Mouse (Mus musculus) forebrain, embryonic 12.5 days (tissue): ENCODE results near the gene Bicral. TPM values are rescaled to one million over a fixed set of nuclear protein-coding genes. Genes with fewer than 3 reads are reported as not detected.

ENCODE experiments used
- ATAC-seq: fragments of 200-750 bp; cut with Nextera tagmentation; 2 replicates; pipeline ENCODE4 v1.8.0; 2017; ENCODE audit warnings: moderate TSS enrichment; ENCODE audit not compliant: low FRiP score
- H3K27ac ChIP-seq: fragments of 300-500 bp; sonication (generic); 2 replicates; pipeline ENCODE4 v1.5.1; 2016; ENCODE audit warnings: mild to moderate bottlenecking
- H3K27me3 ChIP-seq: fragments of 300-500 bp; sonication (generic); 2 replicates; pipeline ENCODE4 v1.6.1; 2016; ENCODE audit warnings: mild to moderate bottlenecking
- H3K36me3 ChIP-seq: fragments of 300-500 bp; sonication (generic); replicated peaks from 2 replicates; pipeline ENCODE4 v1.6.1; 2016; ENCODE audit warnings: mild to moderate bottlenecking
- H3K4me1 ChIP-seq: fragments of 300-500 bp; sonication (generic); 2 replicates; pipeline ENCODE4 v1.6.1; 2016
- H3K4me2 ChIP-seq: fragments of 300-500 bp; sonication (generic); 2 replicates; pipeline ENCODE4 v1.6.1; 2016; ENCODE audit warnings: mild to moderate bottlenecking, moderate library complexity
- H3K4me3 ChIP-seq: fragments of 300-500 bp; sonication (generic); replicated peaks from 2 replicates; pipeline ENCODE4 v1.5.1; 2016; ENCODE audit warnings: mild to moderate bottlenecking
- H3K9ac ChIP-seq: fragments of 300-500 bp; sonication (generic); 2 replicates; pipeline ENCODE4 v1.6.1; 2016; ENCODE audit warnings: mild to moderate bottlenecking
- H3K9me3 ChIP-seq: fragments of 300-500 bp; sonication (generic); 2 replicates; pipeline ENCODE4 v1.6.1; 2016
- WGBS: fragments of 180-500 bp; shearing (Covaris S2); methylation state at CpG from one replicate; pipeline ENCODE4 v1.1.7; 2016; 5-methylcytosine and 5-hydroxymethylcytosine counted together
- polyA plus RNA-seq: library from polyadenylated mRNA; unstranded; fragments of >200 nt; fragmentation: Nextera tagmentation; extraction: Ambion mirVana; gene quantifications from 2 replicates; pipeline ENCODE4 v1.2.1, GENCODE M21; 2016

Gene Bicral
- polyA plus RNA-seq, 1 experiment from 2014 or later, result 7.1 TPM

DNA sequence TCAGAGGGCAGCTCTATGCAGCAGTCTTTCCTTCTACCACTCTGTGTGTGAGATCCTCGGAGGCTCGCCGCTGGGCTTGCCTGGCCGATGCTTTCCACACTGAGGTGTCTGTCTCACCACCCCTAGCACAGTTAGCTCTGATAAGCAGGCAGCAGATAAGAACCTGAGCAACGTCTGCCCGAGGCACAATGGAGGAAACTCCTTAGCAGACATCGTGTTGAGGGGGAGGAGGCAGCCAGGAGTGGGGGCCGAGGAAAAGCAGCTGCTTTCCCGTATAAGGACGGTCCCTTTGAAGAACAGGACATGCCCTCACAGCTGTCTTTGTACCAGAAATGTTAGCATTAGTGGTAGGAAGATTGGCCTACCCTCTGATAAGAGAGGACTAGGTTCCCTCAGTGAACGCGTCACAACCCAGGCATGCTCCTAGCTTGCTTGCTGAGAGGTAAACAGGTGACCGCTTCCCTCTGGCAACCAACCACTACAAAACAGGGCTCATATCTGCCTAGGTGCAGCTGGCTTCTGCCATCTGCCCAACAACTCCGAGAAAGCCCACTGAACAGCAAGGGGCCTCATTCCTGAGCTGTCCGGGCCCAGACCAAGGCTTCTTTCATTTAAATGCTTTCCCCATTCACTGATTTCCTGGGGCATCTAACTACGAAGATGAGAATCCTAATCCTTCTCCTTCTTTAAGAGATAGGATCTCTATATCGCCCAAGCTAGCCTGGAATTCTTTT lies 27.8 kb upstream of the Bicral start:
- 63% methylated on average over 17 of the region's 17 CpGs for WGBS
- no peak for ATAC-seq
- Histone ChIP-seq H3K9me3 (no peaks in the 10 kb centered on the region), H3K36me3 (no peaks in the 10 kb centered on the region), H3K9ac (no peak overlapping the region), H3K4me2 (no peak overlapping the region), H3K27ac (no peak overlapping the region), H3K27me3 (no peaks in the 10 kb centered on the region), H3K4me3 (no peak overlapping the region), H3K4me1 (peaks cover 13% of the 10 kb centered on the region)

DNA sequence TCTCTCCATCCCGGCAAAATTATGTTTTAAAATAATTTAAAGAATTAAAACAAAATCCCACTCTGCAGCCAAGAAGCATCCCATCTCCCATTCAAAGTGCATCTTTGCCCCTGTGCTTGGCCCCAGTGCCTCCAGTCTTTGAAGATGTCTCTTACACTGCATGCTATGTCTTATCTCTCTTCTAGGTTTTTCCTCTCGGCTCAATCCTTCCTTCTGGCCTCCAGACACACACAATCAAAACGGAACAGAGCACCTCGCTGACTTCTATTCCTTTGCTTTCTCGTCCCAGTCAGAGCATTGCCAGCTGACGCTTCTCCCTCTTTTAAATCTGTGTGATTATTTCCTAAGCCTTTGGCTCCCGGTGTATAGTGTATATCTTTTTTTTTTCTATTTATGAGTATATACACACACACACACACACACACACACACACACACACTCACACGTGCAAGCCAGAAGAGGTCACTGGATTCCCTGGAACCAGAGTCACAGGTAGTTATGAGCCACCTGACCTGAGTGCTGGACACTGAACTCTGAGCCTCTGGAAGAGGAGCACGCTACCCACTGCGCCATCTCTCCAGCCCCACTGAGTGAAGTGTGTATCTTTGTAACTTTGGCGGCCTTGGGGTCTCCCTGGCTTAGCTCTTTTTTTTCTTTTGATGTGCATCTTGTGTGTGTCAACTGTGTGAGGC lies 27.1 kb upstream of the Bicral start:
- peaks cover 12% of the 10 kb centered on the region for H3K4me1 ChIP-seq
- 84% methylated on average over 11 of the region's 11 CpGs for WGBS
- H3K4me2 ChIP-seq, result no peak overlapping the region
- no peaks in the 10 kb centered on the region for H3K27me3 ChIP-seq
- no peak overlapping the region for H3K9ac ChIP-seq
- ATAC-seq, result no peak
- H3K27ac ChIP-seq, result no peak overlapping the region
- H3K9me3 ChIP-seq, result no peaks in the 10 kb centered on the region
- no peak overlapping the region for H3K4me3 ChIP-seq
- no peaks in the 10 kb centered on the region for H3K36me3 ChIP-seq

DNA sequence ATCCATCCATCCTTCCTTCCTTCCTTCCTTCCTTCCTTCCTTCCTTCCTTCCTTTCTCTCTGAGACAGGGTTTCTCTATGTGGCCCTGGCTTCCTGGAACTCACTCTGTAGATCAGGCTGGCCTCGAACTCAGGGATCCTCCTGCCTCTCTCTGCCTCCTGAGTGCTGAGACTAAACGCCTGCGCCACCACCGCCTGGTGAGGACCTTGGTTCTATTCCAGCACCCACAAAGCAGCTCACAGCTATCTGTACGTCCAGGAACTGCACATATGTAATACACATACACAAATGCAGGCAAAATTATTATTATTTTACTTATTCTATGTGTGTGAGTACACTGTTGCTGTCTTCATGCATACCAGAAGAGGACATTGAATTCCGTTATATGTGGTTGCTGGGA lies 26.5 kb upstream of the Bicral start:
- 93% methylated on average over 6 of the region's 6 CpGs for WGBS
- Histone ChIP-seq H3K27ac (no peak overlapping the region), H3K27me3 (no peaks in the 10 kb centered on the region), H3K36me3 (no peaks in the 10 kb centered on the region), H3K9ac (no peak overlapping the region), H3K4me3 (no peak overlapping the region), H3K4me2 (no peak overlapping the region), H3K9me3 (no peaks in the 10 kb centered on the region), H3K4me1 (peaks cover 12% of the 10 kb centered on the region)
- ATAC-seq, result no peak

DNA sequence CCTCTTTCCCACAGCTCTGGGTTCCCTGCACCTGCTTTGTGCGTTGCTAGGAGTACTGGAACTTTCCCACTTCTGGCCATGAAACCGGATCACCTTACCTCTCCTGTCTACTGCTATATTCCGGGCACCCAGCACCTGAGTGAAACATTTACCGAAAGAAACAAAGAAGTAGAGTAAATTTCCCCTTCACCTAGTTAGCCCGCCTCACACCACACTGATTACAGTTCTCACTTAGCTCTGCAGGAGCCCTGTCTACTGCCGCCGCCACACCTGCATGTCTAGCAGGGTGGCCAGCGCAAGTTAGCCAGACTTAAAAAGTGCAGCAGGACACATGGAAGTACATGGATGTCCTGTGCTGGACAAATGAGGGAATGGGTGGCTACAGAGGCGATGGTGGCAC lies 24.8 kb upstream of the Bicral start:
- H3K4me1 ChIP-seq, result 0 out of 2 replicates have a peak, but pooled peaks cover 6% of the 10 kb centered on the region
- ATAC-seq, result no peak
- no peak overlapping the region for H3K27ac ChIP-seq
- no peak overlapping the region for H3K9ac ChIP-seq
- no peak overlapping the region for H3K4me3 ChIP-seq
- H3K36me3 ChIP-seq, result no peaks in the 10 kb centered on the region
- H3K4me2 ChIP-seq, result no peak overlapping the region
- no peaks in the 10 kb centered on the region for H3K27me3 ChIP-seq
- 89% methylated on average over 9 of the region's 9 CpGs for WGBS
- H3K9me3 ChIP-seq, result no peaks in the 10 kb centered on the region

DNA sequence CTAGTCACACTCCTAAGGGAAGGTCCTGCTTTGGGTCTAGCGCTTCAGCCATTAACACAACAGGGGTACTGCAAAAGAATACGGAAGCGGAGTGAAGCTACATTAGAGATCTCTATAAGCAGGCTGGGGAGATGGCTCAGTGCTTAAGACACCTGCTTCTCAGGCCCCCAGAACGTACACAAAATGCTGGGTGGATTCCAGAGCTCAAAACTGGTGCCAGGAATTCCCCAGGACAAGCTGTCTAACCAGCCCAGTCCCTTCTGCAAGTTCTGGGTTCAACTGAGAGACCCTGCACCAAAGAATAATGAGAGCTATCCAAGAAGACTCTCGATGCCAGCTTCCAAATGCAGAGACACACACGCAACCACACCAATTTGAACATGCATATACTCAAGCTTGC lies 23.4 kb upstream of the Bicral start:
- no peaks in the 10 kb centered on the region for H3K36me3 ChIP-seq
- H3K27me3 ChIP-seq, result no peaks in the 10 kb centered on the region
- ATAC-seq, result no peak
- 0 out of 2 replicates have a peak, but pooled peaks cover 6% of the 10 kb centered on the region for H3K4me1 ChIP-seq
- H3K9ac ChIP-seq, result no peak overlapping the region
- no peak overlapping the region for H3K4me3 ChIP-seq
- H3K4me2 ChIP-seq, result no peak overlapping the region
- no peak overlapping the region for H3K27ac ChIP-seq
- 90% methylated on average over 6 of the region's 6 CpGs for WGBS
- H3K9me3 ChIP-seq, result no peaks in the 10 kb centered on the region

DNA sequence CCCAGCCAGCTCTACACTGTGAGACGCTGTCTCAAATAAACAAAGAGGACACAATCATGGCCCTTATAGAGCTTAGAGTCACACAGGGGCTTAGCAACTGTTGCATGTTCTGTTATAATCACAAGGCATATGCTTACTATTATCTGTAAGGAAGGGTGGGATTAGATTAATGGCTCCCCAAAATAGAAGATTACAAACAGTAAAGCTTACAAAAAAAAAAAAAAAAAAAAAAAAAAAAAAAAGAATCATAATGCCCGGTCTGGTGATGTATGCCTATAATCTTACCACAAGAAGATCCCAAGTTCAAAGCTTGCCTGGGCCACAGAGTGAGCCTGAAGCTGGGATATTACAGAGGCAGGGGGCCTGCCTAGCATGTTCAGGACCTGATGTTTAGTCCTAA lies 22.0 kb upstream of the Bicral start:
- Histone ChIP-seq H3K4me3 (no peak overlapping the region), H3K9me3 (no peaks in the 10 kb centered on the region), H3K4me1 (no peaks in the 10 kb centered on the region), H3K27me3 (no peaks in the 10 kb centered on the region), H3K36me3 (no peaks in the 10 kb centered on the region), H3K4me2 (no peak overlapping the region), H3K27ac (0 out of 2 replicates have a peak overlapping the region, but pooled peaks have one; percentile 10), H3K9ac (no peak overlapping the region)
- ATAC-seq, result no peak
- 93% methylated on average over 2 of the region's 2 CpGs for WGBS

DNA sequence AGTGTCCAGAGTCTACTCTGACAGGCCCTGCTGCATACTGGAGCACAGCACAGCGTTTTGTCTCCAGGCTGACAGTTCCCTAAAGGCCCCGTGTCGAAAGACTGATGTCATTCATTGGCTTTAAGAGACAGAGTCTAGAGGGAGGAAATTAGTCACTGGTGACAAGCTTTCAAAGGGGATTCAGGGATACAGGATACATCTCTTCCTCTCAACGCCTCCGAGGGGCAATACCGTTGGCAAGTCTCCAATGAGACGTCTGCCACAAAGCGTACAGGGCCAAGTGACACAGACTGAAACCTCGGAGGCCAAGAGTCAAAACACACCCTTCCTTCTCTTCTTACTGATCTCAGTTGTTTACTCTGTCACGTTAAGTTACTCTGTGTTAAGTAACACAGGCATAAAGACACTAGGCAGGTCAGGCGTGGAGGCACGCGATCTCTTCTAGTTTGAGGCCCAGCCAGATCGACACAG lies 21.6 kb upstream of the Bicral start:
- no peak overlapping the region for H3K4me2 ChIP-seq
- no peak overlapping the region for H3K4me3 ChIP-seq
- no peaks in the 10 kb centered on the region for H3K27me3 ChIP-seq
- no peak for ATAC-seq
- 74% methylated on average over 14 of the region's 14 CpGs for WGBS
- H3K36me3 ChIP-seq, result no peaks in the 10 kb centered on the region
- H3K9ac ChIP-seq, result no peak overlapping the region
- H3K9me3 ChIP-seq, result no peaks in the 10 kb centered on the region
- 0 out of 2 replicates have a peak overlapping the region, but pooled peaks have one; percentile 10 for H3K27ac ChIP-seq
- H3K4me1 ChIP-seq, result no peaks in the 10 kb centered on the region

DNA sequence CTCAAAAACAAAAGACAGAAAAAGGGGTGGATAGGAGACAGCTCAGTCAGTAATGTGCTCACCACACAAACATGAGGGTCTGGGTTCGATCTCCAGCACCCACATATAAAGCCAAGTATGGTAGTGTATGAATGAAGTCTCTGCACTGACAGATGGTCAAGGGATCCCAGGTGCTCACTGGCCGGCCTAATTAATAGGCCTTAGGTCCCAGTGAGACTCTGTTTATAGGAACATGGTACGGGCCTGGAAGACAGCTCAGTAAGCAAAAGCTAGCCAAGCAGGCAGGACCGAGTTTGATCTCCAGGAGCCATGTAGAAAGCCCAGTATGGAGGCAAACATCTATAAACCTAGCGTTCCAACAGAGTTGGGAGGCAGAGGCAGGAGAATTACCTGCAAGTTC lies 18.8 kb upstream of the Bicral start:
- Histone ChIP-seq H3K4me2 (no peak overlapping the region), H3K27me3 (no peaks in the 10 kb centered on the region), H3K9ac (no peak overlapping the region), H3K4me1 (peaks cover 6% of the 10 kb centered on the region; the same call in 1 of the 2 replicates), H3K4me3 (no peak overlapping the region), H3K36me3 (no peaks in the 10 kb centered on the region), H3K9me3 (no peaks in the 10 kb centered on the region), H3K27ac (no peak overlapping the region)
- 90% methylated on average over 5 of the region's 5 CpGs for WGBS
- no peak for ATAC-seq

DNA sequence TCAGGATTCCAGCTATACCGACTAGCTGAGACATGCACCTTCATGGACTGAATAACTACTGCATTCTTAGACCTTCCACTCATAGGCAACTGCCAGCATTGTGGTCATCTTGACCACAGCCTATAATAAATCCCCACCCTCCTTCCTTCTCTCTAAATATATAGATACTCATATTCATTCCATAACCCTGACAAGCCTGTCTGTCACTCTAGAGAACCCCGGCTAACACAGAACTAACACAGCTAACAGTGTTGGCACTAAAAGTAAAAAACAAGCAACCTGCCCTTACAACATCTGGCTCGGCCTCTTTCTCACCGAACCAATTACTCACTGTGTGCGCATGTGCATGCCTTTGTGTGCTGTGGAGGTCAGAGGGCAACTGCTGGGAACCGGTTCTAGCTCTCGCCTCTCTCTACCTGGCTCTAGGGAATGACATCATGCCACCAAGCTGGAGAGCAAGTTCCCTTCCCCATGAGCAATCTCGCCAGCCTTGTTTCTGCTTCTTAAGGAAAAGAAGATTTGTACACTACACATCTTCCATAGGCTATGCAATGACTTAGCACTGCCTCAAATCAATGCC lies 18.2 kb upstream of the Bicral start:
- Histone ChIP-seq H3K9me3 (no peaks in the 10 kb centered on the region), H3K27me3 (no peaks in the 10 kb centered on the region), H3K9ac (no peak overlapping the region), H3K36me3 (no peaks in the 10 kb centered on the region), H3K4me3 (no peak overlapping the region), H3K4me1 (peaks cover 6% of the 10 kb centered on the region; the same call in 1 of the 2 replicates), H3K4me2 (no peak overlapping the region), H3K27ac (no peak overlapping the region)
- ATAC-seq, result no peak
- 86% methylated on average over 8 of the region's 8 CpGs for WGBS

DNA sequence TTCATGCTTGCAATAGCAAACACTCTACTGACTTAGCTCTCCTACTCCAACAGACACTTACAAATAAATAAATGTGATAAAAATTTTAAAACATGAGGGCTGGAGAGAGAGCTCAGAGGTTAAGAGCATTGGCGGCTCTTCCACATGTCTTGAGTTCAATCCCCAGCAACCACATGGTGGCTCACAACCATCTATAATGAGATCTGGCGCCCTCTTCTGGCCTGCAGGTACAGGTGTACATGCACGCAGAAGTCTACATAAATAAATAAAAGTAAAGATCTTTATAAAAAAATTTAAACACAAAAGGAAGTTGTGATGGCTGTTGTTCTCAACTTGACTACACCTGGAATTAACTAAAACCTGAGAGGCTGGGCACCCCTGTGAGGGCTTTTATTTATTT lies 17.3 kb upstream of the Bicral start:
- Histone ChIP-seq H3K36me3 (no peaks in the 10 kb centered on the region), H3K9me3 (no peaks in the 10 kb centered on the region), H3K27me3 (no peaks in the 10 kb centered on the region), H3K4me2 (no peak overlapping the region), H3K4me1 (peaks cover 6% of the 10 kb centered on the region; the same call in 1 of the 2 replicates), H3K4me3 (no peak overlapping the region), H3K27ac (no peak overlapping the region), H3K9ac (no peak overlapping the region)
- 70% methylated on average over 3 of the region's 3 CpGs for WGBS
- ATAC-seq, result no peak

DNA sequence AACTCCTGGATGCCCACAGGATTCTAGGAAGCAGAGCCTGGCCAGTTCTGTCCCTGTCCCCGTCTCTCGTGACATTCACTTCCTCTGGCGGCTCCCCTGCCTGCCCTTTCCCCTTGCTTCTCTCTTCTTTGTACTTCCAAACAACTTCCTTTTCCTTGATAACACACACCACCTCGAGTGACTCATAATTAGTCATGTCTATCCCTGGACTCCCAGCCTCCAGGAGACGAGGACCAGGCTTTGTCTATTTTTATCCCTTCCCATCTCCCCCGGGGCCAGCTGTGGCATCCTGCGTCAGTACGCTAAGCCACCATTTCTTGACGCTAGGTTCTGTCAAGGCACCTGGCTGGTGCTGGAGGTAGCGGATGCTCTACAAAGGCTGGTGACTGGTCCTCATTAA lies 15.9 kb upstream of the Bicral start:
- Histone ChIP-seq H3K36me3 (no peaks in the 10 kb centered on the region), H3K9me3 (no peaks in the 10 kb centered on the region), H3K27me3 (no peaks in the 10 kb centered on the region), H3K4me1 (peaks cover 6% of the 10 kb centered on the region; the same call in 1 of the 2 replicates), H3K4me2 (no peak overlapping the region), H3K4me3 (no peak overlapping the region), H3K27ac (no peak overlapping the region), H3K9ac (no peak overlapping the region)
- no peak for ATAC-seq
- 58% methylated on average over 10 of the region's 10 CpGs for WGBS

DNA sequence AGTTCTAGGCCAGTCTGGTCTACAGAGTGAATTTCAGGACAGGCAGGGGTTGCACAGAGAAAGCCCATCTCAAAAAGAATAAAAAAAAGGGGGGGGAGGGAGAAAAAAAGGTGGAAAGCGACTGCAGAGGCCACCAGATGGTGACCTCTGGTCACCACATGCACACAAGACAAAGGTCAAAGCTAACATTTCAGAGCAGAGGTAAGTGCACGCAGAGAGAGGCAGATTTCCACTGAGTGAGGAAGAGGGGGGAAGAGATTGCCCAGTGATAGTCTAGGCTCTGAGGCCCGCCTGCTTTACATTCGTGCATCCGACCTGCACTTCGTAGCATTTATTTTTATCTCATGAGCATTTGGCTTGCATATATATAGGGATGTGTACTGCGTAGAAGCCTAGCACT lies 14.5 kb upstream of the Bicral start:
- ATAC-seq, result no peak
- Histone ChIP-seq H3K27ac (no peak overlapping the region), H3K4me3 (no peak overlapping the region), H3K27me3 (no peaks in the 10 kb centered on the region), H3K36me3 (no peaks in the 10 kb centered on the region), H3K9ac (no peak overlapping the region), H3K4me1 (peaks cover 6% of the 10 kb centered on the region; the same call in 1 of the 2 replicates), H3K4me2 (no peak overlapping the region), H3K9me3 (no peaks in the 10 kb centered on the region)
- WGBS, result 86% methylated on average over 7 of the region's 7 CpGs
